Mouse (Mus musculus): ENCODE measurements around the gene Fam89b. TPM values are rescaled to one million over a fixed set of nuclear protein-coding genes. Genes with fewer than 3 reads are reported as not detected.

Fam89b gene
- polyA plus RNA-seq, 1 experiment from 2014 or later: 118 TPM

GRCm38 (mm10) chr19:5721233-5721632, 8.2 kb downstream of the Fam89b start:
- Histone ChIP-seq H3K4me1 (ENCODE audit: control insufficient read depth, insufficient read depth, low read depth, low read length) (peaks cover 15% of the 10 kb centered on the region), H3K9ac (ENCODE audit: low read depth, low read length) (no peak overlapping the region), H3K36me3 (ENCODE audit: control insufficient read depth, insufficient read depth, low read length) (peaks cover 36% of the 10 kb centered on the region), H3K4me3 (ENCODE audit: low read length) (no peak overlapping the region), H3K4me2 (ENCODE audit: low read length) (no peak overlapping the region), H3K27me3 (replicated peaks; ENCODE audit: control insufficient read depth, insufficient read depth, low read length) (no peaks in the 10 kb centered on the region), H3K27ac (ENCODE audit: low read depth, low read length) (no peak overlapping the region), H3K9me3 (ENCODE audit: control insufficient read depth, low read length) (no peaks in the 10 kb centered on the region)
- 88% methylated on average over 6 of the region's 6 CpGs for WGBS
- ATAC-seq: no peak

GRCm38 (mm10) chr19:5716955-5717354, 12.5 kb downstream of the Fam89b start:
- peaks cover 30% of the 10 kb centered on the region for H3K36me3 ChIP-seq (ENCODE audit: control insufficient read depth, insufficient read depth, low read length)
- H3K27me3 ChIP-seq (replicated peaks; ENCODE audit: control insufficient read depth, insufficient read depth, low read length): no peaks in the 10 kb centered on the region
- no peak overlapping the region for H3K4me2 ChIP-seq (ENCODE audit: low read length)
- no peak overlapping the region for H3K4me3 ChIP-seq (ENCODE audit: low read length)
- H3K27ac ChIP-seq (ENCODE audit: low read depth, low read length): no peak overlapping the region; the same call in 1 of the 2 replicates
- peak overlapping the region; percentile 4; the same call in 1 of the 2 replicates for H3K9ac ChIP-seq (ENCODE audit: low read depth, low read length)
- no peak for ATAC-seq
- peaks cover 17% of the 10 kb centered on the region for H3K4me1 ChIP-seq (ENCODE audit: control insufficient read depth, insufficient read depth, low read depth, low read length)
- 43% methylated on average over 10 of the region's 10 CpGs for WGBS
- no peaks in the 10 kb centered on the region for H3K9me3 ChIP-seq (ENCODE audit: control insufficient read depth, low read length)

- peaks cover 24% of the 10 kb centered on the region for H3K36me3 ChIP-seq (ENCODE audit: control insufficient read depth, insufficient read depth, low read length)
- peak overlapping the region; percentile 59; the same call in 1 of the 2 replicates for H3K27ac ChIP-seq (ENCODE audit: low read depth, low read length)
- H3K27me3 ChIP-seq (replicated peaks; ENCODE audit: control insufficient read depth, insufficient read depth, low read length): no peaks in the 10 kb centered on the region
- ATAC-seq: peak; percentile 83
- H3K4me3 ChIP-seq (ENCODE audit: low read length): peak overlapping the region; percentile 40
- no peaks in the 10 kb centered on the region for H3K9me3 ChIP-seq (ENCODE audit: control insufficient read depth, low read length)
- peak overlapping the region; percentile 57 for H3K4me2 ChIP-seq (ENCODE audit: low read length)
- H3K4me1 ChIP-seq (ENCODE audit: control insufficient read depth, insufficient read depth, low read depth, low read length): peaks cover 17% of the 10 kb centered on the region
- WGBS: 21% methylated on average over 43 of the region's 43 CpGs
- H3K9ac ChIP-seq (ENCODE audit: low read depth, low read length): peak overlapping the region; percentile 59
These were observed 13.4 kb downstream of the Fam89b start for GRCm38 (mm10) chr19:5715793-5716688.

- H3K4me1 ChIP-seq (ENCODE audit: control insufficient read depth, insufficient read depth, low read depth, low read length): peaks cover 17% of the 10 kb centered on the region
- peak overlapping the region; percentile 7; the same call in 1 of the 2 replicates for H3K4me3 ChIP-seq (ENCODE audit: low read length)
- H3K36me3 ChIP-seq (ENCODE audit: control insufficient read depth, insufficient read depth, low read length): peaks cover 23% of the 10 kb centered on the region
- H3K4me2 ChIP-seq (ENCODE audit: low read length): peak overlapping the region; percentile 31; the same call in 1 of the 2 replicates
- no peaks in the 10 kb centered on the region for H3K9me3 ChIP-seq (ENCODE audit: control insufficient read depth, low read length)
- no peak overlapping the region for H3K9ac ChIP-seq (ENCODE audit: low read depth, low read length)
- H3K27me3 ChIP-seq (replicated peaks; ENCODE audit: control insufficient read depth, insufficient read depth, low read length): no peaks in the 10 kb centered on the region
- 34% methylated on average over 2 of the region's 2 CpGs for WGBS
- no peak overlapping the region; the same call in 1 of the 2 replicates for H3K27ac ChIP-seq (ENCODE audit: low read depth, low read length)
- no peak for ATAC-seq
These were observed 15.7 kb downstream of the Fam89b start for GRCm38 (mm10) chr19:5713730-5714129.

GRCm38 (mm10) chr19:5713255-5713654, 16.2 kb downstream of the Fam89b start:
- 88% methylated on average over 5 of the region's 5 CpGs for WGBS

GRCm38 (mm10) chr19:5711907-5712460, 17.5 kb downstream of the Fam89b start:
- Histone ChIP-seq H3K27me3 (replicated peaks; ENCODE audit: control insufficient read depth, insufficient read depth, low read length) (no peaks in the 10 kb centered on the region), H3K4me3 (ENCODE audit: low read length) (no peak overlapping the region), H3K9ac (ENCODE audit: low read depth, low read length) (no peak overlapping the region), H3K9me3 (ENCODE audit: control insufficient read depth, low read length) (no peaks in the 10 kb centered on the region), H3K27ac (ENCODE audit: low read depth, low read length) (no peak overlapping the region), H3K36me3 (ENCODE audit: control insufficient read depth, insufficient read depth, low read length) (peaks cover 26% of the 10 kb centered on the region), H3K4me1 (ENCODE audit: control insufficient read depth, insufficient read depth, low read depth, low read length) (peaks cover 17% of the 10 kb centered on the region), H3K4me2 (ENCODE audit: low read length) (no peak overlapping the region)
- no peak for ATAC-seq
- 95% methylated on average over 14 of the region's 14 CpGs for WGBS

More at GRCm38 (mm10) chr19:5713255-5713654, 16.2 kb downstream of the Fam89b start:
- Histone ChIP-seq H3K36me3 (ENCODE audit: control insufficient read depth, insufficient read depth, low read length) (peaks cover 20% of the 10 kb centered on the region), H3K27ac (ENCODE audit: low read depth, low read length) (no peak overlapping the region; the same call in 1 of the 2 replicates), H3K9ac (ENCODE audit: low read depth, low read length) (no peak overlapping the region), H3K4me2 (ENCODE audit: low read length) (peak overlapping the region; percentile 31; the same call in 1 of the 2 replicates), H3K27me3 (replicated peaks; ENCODE audit: control insufficient read depth, insufficient read depth, low read length) (no peaks in the 10 kb centered on the region), H3K4me1 (ENCODE audit: control insufficient read depth, insufficient read depth, low read depth, low read length) (peaks cover 17% of the 10 kb centered on the region), H3K4me3 (ENCODE audit: low read length) (peak overlapping the region; percentile 7; the same call in 1 of the 2 replicates), H3K9me3 (ENCODE audit: control insufficient read depth, low read length) (no peaks in the 10 kb centered on the region)
- ATAC-seq: no peak

- H3K27ac ChIP-seq (ENCODE audit: low read depth, low read length): no peak overlapping the region
- H3K4me3 ChIP-seq (ENCODE audit: low read length): no peak overlapping the region
- ATAC-seq: no peak
- H3K9ac ChIP-seq (ENCODE audit: low read depth, low read length): no peak overlapping the region
- no peak overlapping the region for H3K4me2 ChIP-seq (ENCODE audit: low read length)
- no peaks in the 10 kb centered on the region for H3K9me3 ChIP-seq (ENCODE audit: control insufficient read depth, low read length)
- no peaks in the 10 kb centered on the region for H3K27me3 ChIP-seq (replicated peaks; ENCODE audit: control insufficient read depth, insufficient read depth, low read length)
- peaks cover 26% of the 10 kb centered on the region for H3K36me3 ChIP-seq (ENCODE audit: control insufficient read depth, insufficient read depth, low read length)
- H3K4me1 ChIP-seq (ENCODE audit: control insufficient read depth, insufficient read depth, low read depth, low read length): peaks cover 15% of the 10 kb centered on the region
- WGBS: 11% methylated on average over 3 of the region's 3 CpGs
These were observed 18.2 kb downstream of the Fam89b start for GRCm38 (mm10) chr19:5711218-5711617.

- Histone ChIP-seq H3K4me2 (ENCODE audit: low read length) (no peak overlapping the region), H3K4me1 (ENCODE audit: control insufficient read depth, insufficient read depth, low read depth, low read length) (peaks cover 9% of the 10 kb centered on the region; the same call in 1 of the 2 replicates), H3K36me3 (ENCODE audit: control insufficient read depth, insufficient read depth, low read length) (peaks cover 26% of the 10 kb centered on the region), H3K9ac (ENCODE audit: low read depth, low read length) (no peak overlapping the region), H3K4me3 (ENCODE audit: low read length) (no peak overlapping the region), H3K27me3 (replicated peaks; ENCODE audit: control insufficient read depth, insufficient read depth, low read length) (no peaks in the 10 kb centered on the region), H3K27ac (ENCODE audit: low read depth, low read length) (no peak overlapping the region), H3K9me3 (ENCODE audit: control insufficient read depth, low read length) (no peaks in the 10 kb centered on the region)
- no peak for ATAC-seq
- 81% methylated on average over 8 of the region's 8 CpGs for WGBS
These were observed 18.9 kb downstream of the Fam89b start for GRCm38 (mm10) chr19:5710581-5710980.

- 94% methylated on average over 6 of the region's 6 CpGs for WGBS
- peaks cover 8% of the 10 kb centered on the region; the same call in 1 of the 2 replicates for H3K4me1 ChIP-seq (ENCODE audit: control insufficient read depth, insufficient read depth, low read depth, low read length)
These were observed 19.4 kb downstream of the Fam89b start for GRCm38 (mm10) chr19:5710068-5710467.

More at GRCm38 (mm10) chr19:5710068-5710467, 19.4 kb downstream of the Fam89b start:
- no peaks in the 10 kb centered on the region for H3K9me3 ChIP-seq (ENCODE audit: control insufficient read depth, low read length)
- H3K9ac ChIP-seq (ENCODE audit: low read depth, low read length): no peak overlapping the region
- no peak overlapping the region for H3K4me3 ChIP-seq (ENCODE audit: low read length)
- no peaks in the 10 kb centered on the region for H3K27me3 ChIP-seq (replicated peaks; ENCODE audit: control insufficient read depth, insufficient read depth, low read length)
- H3K4me2 ChIP-seq (ENCODE audit: low read length): no peak overlapping the region
- H3K27ac ChIP-seq (ENCODE audit: low read depth, low read length): no peak overlapping the region
- H3K36me3 ChIP-seq (ENCODE audit: control insufficient read depth, insufficient read depth, low read length): peaks cover 26% of the 10 kb centered on the region
- no peak for ATAC-seq

All from hindbrain, embryonic 16.5 days (tissue).